Mouse (Mus musculus) spleen, adult 12 weeks (tissue): ENCODE data around the gene Mesp1.
A peak's percentile ranks its signal among the peaks of the same experiment; 100 is the strongest.

ENCODE experiments used
- DNase-seq: peaks from one replicate; pipeline ENCODE4 v3.0.0; 2022; ENCODE audit warnings: low spot score

The Mesp1 gene

DNA sequence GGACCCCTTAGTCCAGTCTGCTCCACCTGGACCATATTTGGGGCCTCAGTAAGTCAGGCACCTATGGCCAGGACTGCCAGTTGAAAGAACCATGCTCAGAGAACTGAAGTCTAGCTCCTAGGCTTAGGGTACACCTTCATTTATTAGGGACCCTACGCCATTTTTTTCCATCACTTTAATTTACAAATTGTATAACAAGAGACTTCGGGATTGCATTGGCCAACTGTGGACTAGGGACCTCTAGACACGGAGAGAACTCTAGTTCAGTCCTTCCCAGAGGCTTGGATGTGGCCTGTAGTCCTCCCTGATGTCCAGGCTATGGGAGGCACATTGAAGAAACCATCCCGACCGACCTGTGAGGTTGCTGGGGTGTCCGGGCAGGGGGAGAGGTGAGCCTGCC, at the start of gene Mesp1:
TSS of gene Mesp1 (minus strand) at position 101 of the 400 bp plus-strand sequence.
- no peak for DNase-seq

DNA sequence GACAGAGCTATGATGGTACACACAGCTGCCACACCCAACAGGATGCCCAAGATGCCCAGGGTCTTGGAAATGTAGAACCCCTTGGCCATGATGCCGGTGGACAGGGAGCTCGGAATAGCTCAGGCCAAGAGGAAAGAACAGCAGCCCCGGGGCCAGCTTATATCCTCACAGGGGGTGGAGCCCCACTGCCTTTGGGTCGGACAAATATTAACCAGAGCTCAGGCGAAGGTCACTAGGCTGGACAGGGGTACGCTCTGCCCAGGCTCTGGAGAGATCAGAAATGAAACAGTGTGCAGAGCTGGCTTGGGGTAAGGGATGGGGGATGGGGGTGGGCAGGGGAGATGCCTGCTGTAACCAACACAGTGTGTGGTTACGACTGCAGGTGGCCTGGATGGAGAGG, 48.6 kb upstream of the Mesp1 start:
- no peak for DNase-seq

DNA sequence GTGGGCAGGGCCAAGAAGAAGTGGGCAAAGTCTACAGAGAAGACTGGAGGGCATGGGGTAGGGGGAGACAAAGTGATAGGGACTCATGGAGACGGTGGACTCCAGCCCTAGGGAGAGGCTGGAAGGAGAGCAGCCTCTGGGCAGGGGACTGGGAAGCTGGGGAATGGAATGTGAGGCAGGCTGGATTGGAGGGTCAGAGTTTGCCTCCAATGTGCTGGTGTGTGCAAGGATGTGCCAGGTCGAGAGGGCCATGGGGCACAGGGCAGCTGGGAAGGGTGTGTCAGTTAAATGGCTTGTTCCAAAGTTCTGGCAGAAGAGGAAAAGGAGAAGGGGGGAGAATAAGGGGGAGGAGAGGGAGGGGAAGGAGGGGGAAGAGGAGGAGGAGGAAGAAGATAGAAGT, 43.7 kb upstream of the Mesp1 start:
- no peak for DNase-seq

DNA sequence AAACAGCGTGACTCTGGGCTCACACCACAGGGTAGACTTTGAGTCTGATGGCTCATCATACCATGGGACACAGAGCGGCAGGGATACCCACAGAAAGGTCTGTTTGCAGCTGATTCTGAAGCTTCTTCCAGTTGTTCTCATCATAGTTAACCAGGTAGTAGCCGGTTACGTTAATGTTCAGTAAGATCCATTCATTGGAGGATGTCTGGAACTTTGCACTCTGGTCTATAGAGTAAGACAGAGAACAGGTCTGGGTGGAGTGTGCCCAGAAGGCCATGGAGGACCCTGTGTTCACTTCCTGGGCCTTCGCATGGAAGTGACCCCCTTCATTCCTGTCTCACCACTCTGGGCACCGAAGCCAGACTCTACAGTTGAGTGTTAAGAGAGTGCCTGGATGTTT, 41.6 kb upstream of the Mesp1 start:
- no peak for DNase-seq

DNA sequence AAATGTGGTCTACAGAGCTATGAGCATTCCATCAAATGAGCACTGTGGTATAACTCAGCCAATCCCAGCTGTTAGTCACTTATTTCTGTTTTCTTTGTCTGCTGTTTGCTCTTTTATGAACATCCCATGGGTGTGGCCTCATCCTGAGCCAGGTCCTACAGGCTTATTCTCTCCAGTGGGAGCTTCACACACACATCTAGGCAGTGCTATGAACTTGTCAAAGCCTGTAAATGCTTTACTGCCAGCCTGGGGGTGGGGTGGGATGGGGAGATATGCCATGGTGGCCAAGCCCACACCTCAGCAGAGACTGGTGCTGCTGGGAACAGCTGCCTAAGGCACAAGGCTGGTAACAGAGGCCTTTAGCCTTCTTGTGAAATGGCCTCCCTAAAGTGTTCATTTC, 39.4 kb upstream of the Mesp1 start:
- DNase-seq: no peak

DNA sequence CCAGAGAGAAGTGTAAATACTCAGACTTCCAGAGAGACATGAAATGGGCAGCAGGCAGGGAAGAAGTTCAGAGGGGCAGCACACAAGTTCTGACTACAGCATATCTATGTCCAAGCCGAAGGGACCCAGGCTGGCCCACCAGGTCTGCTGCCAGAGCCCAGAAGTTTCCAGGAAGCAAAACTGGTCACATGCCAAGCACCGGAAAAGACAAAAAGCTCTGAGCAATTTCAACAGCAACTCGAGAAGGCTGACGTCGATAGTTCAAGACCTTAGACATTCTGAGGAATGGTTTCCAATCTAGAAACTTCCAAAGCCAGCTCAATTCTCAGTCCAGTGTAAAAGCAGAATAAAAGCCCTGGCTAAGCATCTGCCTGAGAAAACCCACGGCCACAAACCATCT, 38.0 kb upstream of the Mesp1 start:
- DNase-seq: no peak

DNA sequence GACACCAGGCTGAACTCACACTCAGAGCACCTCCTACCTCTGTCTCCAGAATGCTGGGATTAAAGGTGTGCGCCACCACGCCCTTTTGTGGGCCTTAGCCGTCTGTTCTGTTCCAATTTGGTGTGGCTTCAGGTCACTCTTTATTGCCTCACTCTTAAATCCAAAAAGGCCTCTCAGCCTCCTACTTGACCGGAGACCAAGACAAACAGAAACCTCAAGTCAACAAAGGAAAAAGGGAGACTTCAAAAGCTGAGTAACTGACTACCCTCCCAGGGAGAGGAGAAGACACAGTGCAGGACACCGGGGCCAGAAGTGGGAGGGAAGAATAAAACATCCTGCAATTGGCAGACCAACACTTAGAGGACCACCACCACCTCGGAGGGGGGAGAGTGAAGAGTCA, 37.6 kb upstream of the Mesp1 start:
- DNase-seq: no peak

DNA sequence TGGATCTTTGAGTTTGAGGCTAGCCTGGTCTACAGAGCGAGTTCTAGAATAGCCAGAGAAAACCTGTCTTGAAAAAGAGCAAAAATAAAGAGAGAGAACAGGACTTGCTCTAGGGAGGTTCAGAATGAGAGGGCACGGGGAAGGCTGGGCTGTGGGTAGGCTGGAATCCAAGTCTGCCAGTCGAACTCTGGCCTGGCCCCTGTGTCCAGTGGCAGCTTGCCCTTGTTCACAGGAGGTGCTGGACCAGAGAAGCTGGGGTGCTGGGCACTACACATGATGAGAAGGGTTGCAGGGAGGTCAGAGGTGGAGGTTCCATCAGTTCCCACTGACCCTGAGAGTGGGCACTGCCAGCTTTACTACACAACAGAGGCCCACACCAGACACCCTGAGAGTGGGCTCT, 34.8 kb upstream of the Mesp1 start:
- DNase-seq: no peak

DNA sequence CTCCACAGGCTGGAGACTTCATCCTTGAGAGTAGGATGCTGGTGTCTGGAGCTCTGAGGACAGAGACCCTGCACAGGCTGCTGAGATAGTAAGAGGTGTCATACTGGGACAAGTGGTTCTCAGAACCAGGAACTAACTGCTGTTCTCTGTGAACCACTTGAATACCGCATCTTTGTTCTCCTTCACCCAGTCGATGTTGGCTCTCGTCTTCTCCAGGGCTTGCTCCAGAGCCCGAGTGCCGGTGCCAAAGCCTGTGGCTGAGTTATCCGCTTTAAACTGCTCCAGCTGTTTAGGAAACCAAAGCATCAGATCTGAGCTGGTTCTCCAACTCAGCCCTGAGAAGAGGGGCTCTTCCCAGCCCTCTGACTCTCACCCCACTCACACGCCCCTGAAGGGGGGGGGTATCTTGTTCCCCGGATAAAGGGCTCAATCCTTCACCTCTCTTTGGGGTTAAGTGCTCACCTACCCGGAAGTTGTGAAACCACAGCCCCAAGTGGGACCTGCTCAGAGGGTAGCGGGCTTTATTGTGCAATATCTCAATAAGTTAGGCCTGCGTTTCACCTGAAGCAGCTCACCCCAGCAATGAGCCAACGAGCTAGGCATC, 28.6 kb upstream of the Mesp1 start:
- no peak for DNase-seq

DNA sequence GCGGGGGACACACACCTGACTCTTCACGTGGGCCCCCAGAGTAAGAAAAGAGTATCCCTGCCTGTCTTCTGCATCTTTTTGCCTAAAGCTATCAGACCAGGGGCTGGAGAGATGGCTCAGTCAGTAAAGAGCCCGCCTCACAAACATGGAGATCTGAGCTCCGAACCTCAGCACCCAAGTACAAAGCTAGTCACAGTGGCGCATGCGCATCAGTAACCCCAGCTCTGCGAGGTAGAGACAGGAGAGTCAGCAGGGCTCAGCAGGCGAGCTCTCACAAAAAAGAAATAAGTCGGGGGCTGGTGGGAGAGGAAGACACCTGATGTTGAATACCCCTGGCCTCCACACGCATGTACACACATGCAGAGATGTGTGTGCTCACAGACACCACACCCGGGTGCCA, 26.4 kb upstream of the Mesp1 start:
- no peak for DNase-seq

DNA sequence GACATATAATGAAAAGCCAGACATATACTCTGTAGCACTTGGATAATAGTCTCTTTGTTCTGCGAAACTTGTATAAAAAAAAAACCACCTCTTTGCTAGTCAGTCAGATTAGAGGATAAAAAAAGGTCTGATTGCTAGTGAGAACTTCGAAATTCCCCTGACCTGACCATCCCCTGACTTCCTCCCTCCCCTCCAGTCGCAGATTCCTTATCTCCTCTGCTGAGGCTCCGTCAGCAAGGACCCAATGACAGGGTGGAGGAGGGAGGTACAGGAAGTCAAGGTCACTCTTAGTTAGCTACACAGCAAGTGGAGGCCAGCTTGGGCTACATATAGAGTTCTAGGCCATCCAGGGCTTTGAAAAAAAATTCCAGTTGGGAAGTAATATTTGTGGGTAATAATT, 25.9 kb upstream of the Mesp1 start:
- DNase-seq: no peak

DNA sequence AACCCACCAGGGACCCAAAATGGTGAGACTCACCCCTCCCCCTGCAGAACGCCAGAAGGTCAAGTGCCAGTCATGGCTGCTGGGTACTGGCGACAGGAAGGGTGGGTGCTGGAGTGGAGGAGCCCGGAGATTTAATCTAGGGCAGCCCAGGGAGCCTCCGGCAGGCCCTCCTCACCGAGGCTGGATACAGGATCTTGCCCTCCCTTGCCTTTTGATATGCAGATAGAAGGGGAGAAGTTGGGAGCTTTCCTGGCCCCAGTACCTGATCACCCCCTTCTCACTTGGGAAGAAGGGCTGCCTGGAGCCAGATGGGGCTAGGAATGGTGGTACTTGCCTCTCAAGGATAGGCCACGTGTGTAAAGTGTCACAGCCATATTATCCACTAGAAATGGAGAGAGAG, 24.7 kb upstream of the Mesp1 start:
- DNase-seq: no peak

DNA sequence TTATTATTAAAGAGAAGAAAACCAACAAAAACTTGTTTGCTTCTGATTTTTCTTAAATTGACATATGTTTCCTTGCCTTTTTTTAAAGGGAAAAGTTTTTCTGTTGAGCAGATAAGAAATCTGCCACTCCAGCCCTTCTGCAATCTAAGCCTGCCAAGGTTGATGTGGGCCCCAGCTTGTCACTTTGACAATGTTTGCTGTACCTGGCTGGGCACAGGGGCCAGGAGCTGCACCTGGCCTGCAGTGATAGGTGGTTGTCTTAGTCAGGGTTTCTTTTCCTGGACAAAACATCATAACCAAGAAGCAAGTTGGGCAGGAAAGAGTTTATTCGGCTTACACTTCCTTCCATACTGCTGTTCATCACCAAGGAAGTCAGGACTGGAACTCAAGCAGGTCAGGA, 19.8 kb upstream of the Mesp1 start:
- DNase-seq: no peak

DNA sequence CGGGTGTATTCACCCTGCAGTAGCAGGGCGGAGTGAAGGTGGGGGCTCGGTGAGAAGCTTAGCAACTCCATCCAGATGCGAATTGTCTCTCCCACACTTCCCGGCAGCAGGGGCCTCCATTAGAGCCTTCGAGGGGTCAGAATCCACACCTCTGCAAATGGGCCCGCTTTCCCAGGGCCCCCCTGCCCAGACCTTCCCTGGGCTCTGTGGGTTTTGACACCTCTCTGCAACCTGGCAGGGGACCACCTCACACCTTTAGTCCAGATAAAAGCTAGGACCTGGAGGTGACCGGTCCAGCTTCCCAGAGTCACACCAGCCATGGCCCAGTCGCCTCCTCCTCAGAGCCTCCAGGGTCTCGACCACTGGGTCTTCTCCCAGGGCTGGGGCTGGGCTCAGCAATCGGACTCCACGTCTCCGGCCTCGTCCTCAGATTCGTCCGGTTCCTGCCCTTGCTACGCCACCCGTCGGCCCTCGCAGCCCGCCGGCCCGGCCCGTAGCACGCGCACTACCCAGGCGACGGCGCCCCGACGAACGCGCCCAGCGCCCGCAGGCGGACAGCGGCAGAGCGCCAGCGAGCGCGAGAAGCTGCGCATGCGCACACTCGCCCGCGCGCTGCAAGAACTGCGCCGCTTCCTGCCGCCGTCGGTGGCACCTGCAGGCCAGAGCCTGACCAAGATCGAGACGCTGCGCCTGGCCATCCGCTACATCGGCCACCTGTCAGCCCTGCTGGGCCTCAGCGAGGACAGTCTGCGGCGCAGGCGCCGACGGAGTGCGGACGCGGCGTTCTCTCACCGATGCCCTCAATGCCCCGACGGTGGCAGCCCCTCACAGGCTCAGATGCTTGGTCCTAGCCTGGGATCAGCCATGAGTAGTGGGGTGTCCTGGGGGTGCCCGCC, 17.3 kb upstream of the Mesp1 start, which contains the start of gene Mesp2:
TSS of gene Mesp2 (plus strand) at position 117 of the 896 bp plus-strand sequence.
- DNase-seq: peak; percentile 27

DNA sequence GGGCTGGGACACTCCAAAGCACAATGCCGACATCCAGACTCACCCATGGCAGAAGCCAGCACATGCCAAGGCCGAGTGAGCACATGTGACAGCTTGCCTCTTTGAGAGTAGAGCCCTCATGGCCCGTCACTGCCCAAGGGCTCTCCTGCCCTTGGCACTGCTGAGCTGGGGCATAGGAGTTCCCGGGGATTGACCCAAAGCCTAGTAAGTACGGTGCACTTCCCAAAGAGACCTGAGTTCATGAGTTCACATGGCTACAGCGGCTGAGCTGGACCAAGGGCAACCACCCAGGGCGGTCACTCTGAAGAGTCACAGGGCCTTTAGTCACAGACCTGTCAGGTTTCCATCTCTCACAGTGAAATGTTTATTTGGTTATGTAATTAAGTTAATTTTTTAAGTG, 15.0 kb upstream of the Mesp1 start:
- no peak for DNase-seq

DNA sequence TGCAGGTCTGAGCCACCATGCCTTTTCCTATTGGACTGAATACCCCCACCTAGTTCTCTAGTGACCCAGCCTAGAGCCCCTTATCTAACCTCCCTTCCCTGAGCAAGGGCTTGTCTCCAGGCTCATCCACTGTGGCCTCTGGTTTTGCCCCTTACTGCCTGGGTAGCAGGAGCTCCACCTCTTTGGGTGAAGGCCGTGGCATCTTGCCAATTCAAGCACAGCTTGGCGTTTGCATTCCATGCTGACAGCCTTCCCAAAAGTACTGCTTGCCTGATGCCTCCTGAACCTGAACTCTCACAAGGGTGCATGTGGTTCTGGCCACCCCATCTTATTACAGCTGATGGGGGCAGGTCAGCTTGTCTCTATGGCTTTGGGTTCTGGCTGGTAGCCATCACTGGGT, 10.3 kb upstream of the Mesp1 start:
- no peak for DNase-seq

DNA sequence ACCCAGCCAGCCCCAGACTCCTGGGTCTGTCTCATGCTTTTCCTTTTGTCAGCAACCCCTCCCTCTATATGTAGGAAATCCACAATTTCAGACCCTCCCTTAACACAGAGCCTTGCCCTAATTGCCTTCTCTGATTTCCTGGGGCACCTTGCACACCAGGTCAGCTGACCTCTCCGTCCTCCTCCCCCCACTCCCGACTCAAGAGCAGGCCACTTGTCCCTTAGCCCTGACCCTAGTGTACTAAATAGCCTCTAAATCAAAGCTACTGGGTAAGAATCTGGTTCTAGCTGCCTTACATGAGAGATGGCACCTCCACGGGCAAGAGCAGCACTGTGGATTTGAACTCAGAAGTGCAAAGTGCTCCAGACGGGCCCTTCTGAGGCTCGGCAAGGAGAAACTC, 8.4 kb upstream of the Mesp1 start:
- no peak for DNase-seq

DNA sequence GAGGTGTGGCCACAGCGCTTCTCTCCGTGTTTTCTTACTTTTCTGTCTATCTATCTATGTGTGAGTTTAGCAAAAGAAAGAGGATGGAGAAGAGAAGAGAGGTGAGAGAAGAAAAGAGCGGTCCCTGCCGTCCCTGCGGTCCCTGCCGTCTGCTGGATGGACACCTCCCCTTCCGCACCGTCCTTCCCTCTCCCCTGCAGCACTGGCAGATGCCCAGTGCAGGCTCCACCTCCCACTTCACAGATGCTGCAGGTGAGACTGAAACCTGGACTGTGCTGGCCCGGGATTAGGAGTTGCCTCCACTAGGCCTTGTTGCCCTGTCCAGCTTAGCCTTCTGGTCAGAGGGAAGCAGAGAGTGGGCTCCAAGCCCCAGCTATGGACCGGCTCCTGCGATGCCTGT, 7.8 kb upstream of the Mesp1 start:
- DNase-seq: no peak

DNA sequence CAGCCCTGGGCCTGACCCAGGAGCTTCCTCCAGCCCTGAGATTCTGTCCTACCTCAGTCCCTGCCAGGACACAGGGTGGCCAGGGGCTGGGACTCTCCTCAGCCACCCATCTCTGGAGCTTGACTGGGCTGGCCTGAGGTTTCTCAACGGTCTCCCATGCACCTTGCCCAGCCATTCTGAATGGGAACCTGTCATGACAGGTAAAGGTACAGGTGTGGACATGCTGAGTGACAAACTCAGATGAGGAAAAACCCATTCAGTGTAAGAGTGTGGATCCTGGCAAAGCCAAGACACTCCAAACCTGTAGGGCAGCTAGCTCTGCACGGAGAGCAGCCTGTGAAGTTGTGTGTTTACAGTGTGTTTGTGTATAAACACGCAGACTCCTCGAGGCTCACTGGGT, 6.7 kb upstream of the Mesp1 start:
- no peak for DNase-seq

DNA sequence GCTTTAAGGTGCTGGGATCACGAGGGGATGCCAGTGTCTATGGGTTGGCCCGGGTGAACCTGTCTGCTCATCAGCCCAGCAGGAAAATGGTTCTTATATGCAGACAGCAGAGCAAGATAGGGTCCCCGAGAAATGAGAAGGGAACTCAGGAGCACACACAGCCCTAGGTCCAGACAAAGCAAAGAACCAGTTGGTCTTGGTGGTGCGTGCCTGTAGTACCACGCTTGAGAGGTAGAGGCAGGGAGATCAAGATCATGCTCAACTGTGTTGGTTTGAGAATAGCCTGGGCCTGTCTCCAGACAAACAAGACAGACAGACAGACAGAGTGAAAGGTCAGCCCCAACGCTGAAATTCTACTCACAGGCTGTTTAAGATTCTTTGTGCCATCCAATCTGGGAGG, 5.9 kb upstream of the Mesp1 start:
- DNase-seq: no peak

DNA sequence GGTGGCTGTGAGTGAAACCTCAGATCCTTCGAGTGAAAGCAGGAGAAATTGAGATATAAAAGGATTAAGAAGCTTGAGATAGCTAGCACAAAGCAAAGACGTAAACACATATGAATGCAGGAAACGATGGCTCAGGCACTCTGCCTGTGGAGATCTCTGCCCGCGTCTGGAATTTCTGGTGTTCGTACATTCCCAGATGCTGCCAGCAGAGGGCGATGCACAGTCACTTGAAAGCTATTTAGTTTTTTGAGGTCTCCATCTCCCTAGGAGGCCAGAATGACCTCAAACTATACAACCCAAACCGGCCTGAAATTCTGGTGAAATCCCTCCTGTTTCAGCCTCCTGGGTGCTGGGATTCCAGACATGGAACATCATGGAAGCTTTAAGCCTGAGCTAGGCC, 5.5 kb upstream of the Mesp1 start:
- peak; percentile 26 for DNase-seq

DNA sequence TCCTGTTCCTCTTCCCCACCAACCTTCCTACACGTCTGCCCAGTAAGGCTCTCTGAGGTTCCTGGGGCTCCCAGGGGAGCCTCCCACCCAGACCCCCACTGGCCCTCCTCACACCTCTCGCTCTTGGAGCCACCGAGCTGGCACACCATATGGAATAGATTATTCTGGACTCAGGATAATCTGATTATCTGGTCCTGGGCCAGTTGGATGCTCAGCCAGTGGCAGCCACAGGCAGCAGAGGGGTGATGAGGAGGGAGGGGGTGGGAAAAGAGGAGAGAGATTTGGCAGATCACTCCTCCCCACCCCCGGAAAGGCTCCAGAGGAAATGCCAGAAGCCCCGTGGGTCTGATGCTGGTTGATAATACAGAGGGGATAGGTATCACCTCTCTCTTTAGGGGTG, 5.0 kb upstream of the Mesp1 start:
- DNase-seq: no peak

DNA sequence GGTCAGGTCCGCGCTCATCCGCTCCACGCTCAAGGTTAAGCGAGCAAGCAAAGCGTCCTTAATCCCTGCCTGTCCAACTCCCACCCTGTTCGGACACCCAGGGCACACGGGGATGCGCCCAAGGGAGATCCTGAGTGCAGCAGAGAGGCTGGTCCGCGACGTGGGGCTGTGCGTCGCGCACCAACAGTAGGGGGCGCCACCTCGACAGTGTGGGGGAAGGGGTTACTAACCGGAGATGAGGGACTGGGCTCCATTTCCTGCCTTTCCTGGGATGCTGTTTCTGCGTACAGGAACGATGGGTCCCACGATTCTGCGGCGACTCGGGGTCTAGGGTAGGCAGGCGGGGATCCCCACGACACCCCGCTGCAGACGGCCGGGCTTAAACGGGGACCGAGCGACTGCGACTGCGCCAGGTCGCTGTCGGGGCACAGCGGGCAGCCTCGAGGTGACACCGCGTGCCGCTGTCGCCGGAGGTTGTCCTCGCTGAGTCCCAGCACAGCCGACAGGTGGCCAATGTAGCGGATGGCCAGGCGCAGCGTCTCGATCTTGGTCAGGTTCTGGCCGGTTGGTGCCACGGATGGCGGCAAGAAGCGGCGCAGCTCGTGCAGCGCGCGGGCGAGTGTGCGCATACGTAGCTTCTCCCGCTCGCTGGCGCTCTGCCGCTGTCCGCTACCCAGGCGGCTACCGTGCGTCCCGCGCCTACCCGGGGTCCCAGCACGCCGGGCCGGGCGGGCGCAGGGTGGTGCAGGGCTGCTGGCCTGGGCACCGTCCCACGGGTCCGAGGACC, 760 bp downstream of the Mesp1 start:
- no peak for DNase-seq
